29 mouse cellular contexts compared by ENCODE assay signal in genomic region chr10:6134091-6134490, GRCm38 (mm10).
"Had no signal": no experiment of that assay in that cellular context is flagged by ENCODE, and none has a peak within 500 bp of the region (broad histone marks: within the 10 kb centered on the region; RNA-seq: fewer than 3 reads in every experiment).

No protein-coding gene starts in this region.

- H3K9me3 ChIP-seq: heart, embryonic 13.5 days; heart, embryonic 15.5 days; hindbrain, embryonic 10.5 days; hindbrain, embryonic 12.5 days; hindbrain, embryonic 13.5 days; hindbrain, embryonic 15.5 days; intestine, embryonic 15.5 days; kidney, embryonic 15.5 days had no signal

- H3K27ac ChIP-seq: heart, embryonic 13.5 days; heart, embryonic 15.5 days; hindbrain, embryonic 10.5 days; hindbrain, embryonic 12.5 days; hindbrain, embryonic 13.5 days; hindbrain, embryonic 14.5 days; hindbrain, embryonic 15.5 days; hindbrain, postnatal 0 days; intestine, embryonic 15.5 days; kidney, embryonic 15.5 days; kidney, postnatal 0 days; layer of hippocampus, adult 2 months; left cerebral cortex, adult 2 months had no signal

- H3K36me3 ChIP-seq: heart, embryonic 13.5 days; heart, embryonic 15.5 days; hindbrain, embryonic 10.5 days; hindbrain, embryonic 12.5 days; hindbrain, embryonic 13.5 days; hindbrain, embryonic 15.5 days; intestine, embryonic 15.5 days; kidney, embryonic 15.5 days had no signal

- H3K27me3 ChIP-seq: heart, embryonic 13.5 days; heart, embryonic 15.5 days; hindbrain, embryonic 12.5 days; hindbrain, embryonic 13.5 days; hindbrain, embryonic 15.5 days; intestine, embryonic 15.5 days; kidney, embryonic 15.5 days had no signal

- H3K4me3 ChIP-seq: heart, embryonic 13.5 days; heart, embryonic 15.5 days; hindbrain, embryonic 10.5 days; hindbrain, embryonic 12.5 days; hindbrain, embryonic 13.5 days; hindbrain, embryonic 15.5 days; intestine, embryonic 15.5 days; kidney, embryonic 15.5 days; layer of hippocampus, adult 2 months; left cerebral cortex, adult 2 months had no signal

- H3K9ac ChIP-seq: heart, embryonic 13.5 days; heart, embryonic 15.5 days; hindbrain, embryonic 12.5 days; hindbrain, embryonic 13.5 days; hindbrain, embryonic 14.5 days; hindbrain, embryonic 15.5 days; intestine, embryonic 15.5 days; kidney, embryonic 15.5 days had no signal

- DNase-seq: heart, postnatal 10 days; heart, postnatal 14 days; heart, postnatal 36 days; heart, postnatal 4 days; kidney, adult 11 months; kidney, adult 18-20 months; kidney, adult 2 months; kidney, adult 8-10 months; kidney, adult 9 months; kidney, postnatal 10 days; kidney, postnatal 14 days; kidney, postnatal 25 days; kidney, postnatal 36 days; kidney, postnatal 4 days; layer of hippocampus, adult 9-11 months; layer of hippocampus, postnatal 36 days had no signal

- H3K4me1 ChIP-seq: heart, embryonic 13.5 days; heart, embryonic 15.5 days; hindbrain, embryonic 10.5 days; hindbrain, embryonic 12.5 days; hindbrain, embryonic 13.5 days; hindbrain, embryonic 15.5 days; intestine, embryonic 15.5 days; kidney, embryonic 15.5 days had no signal
